Mouse (Mus musculus) ES-E14 (cell line): Measurements from ENCODE around the gene Ptcra.

Source experiments
- CHD2 ChIP-seq: IDR thresholded peaks from 2 replicates; pipeline ENCODE4 v1.6.1; 2014; ENCODE audit warnings: mild to moderate bottlenecking, low read depth, low read length, inconsistent platforms
- HCFC1 ChIP-seq: IDR thresholded peaks from 2 replicates; pipeline ENCODE4 v1.6.1; 2012; ENCODE audit warnings: low read length, inconsistent platforms, borderline replicate concordance; ENCODE audit not compliant: insufficient read depth
- MAFK ChIP-seq: IDR thresholded peaks from 2 replicates; pipeline ENCODE4 v1.6.1; 2014; ENCODE audit warnings: mild to moderate bottlenecking, low read depth, low read length, inconsistent platforms; ENCODE audit not compliant: insufficient read depth
- ZC3H11A ChIP-seq: IDR thresholded peaks from 2 replicates; pipeline ENCODE4 v1.6.1; 2012; ENCODE audit warnings: low read depth, mild to moderate bottlenecking, inconsistent platforms, low read length, borderline replicate concordance
- ZNF384 ChIP-seq: IDR thresholded peaks from 2 replicates; pipeline ENCODE4 v1.6.1; 2012; ENCODE audit warnings: low read depth, low read length, inconsistent platforms

DNA sequence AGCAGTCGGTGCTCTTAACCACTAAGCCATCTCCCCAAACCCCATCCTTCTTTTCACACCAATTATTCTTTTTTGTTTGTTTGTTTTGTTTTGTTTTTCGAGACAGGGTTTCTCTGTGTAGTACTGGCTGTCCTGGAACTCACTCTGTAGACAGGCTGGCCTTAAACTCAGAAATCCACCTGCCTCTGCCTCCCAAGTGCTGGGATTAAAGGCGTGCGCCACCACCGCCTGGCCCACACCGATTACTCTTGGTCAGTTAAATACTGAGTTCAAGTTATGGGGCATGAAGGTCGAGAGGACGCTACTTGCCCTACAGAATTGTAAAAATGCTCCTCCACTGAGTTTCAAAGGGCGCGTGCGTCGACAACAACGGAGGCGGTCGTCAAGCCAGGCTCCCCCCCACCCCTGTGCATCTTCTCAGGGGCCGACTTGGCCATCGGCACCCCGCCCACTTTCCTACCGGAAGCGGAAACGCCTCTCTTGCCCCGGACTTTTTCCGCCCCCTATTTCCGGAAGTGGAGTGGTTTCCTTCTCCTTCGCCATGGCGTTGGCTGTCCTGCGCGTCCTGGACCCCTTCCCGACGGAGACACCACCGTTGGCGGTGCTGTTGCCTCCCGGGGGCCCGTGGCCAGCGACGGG lies 52.4 kb downstream of the Ptcra start, which contains the start of gene Pex6:
- no peak for TF ChIP-seq CHD2
- TF ChIP-seq ZNF384, result no peak
- no peak for TF ChIP-seq MAFK
- no peak for TF ChIP-seq ZC3H11A
- peak; percentile 72; the same call in 1 of the 2 replicates for TF ChIP-seq HCFC1
